Mouse (Mus musculus): ENCODE data around the gene Pla2g16.

Pla2g16 gene

GRCm38 (mm10) chr19:7616231-7616930 lies 59.1 kb downstream of the Pla2g16 start:
- no peak for DNase-seq

- DNase-seq, result no peak
These were observed 59.8 kb downstream of the Pla2g16 start for GRCm38 (mm10) chr19:7617085-7617484.

- DNase-seq, result peak; percentile 58 to 64
These were observed 60.4 kb downstream of the Pla2g16 start for GRCm38 (mm10) chr19:7617696-7618095.

- no peak for DNase-seq
These were observed 75.8 kb downstream of the Pla2g16 start for GRCm38 (mm10) chr19:7633021-7633420.

GRCm38 (mm10) chr19:7633786-7634185 lies 76.5 kb downstream of the Pla2g16 start:
- DNase-seq, result no peak
